Mouse (Mus musculus) layer of hippocampus, adult 18-20 months (tissue): ENCODE results near the gene Usp5. TPM values are rescaled to one million over a fixed set of nuclear protein-coding genes. Genes with fewer than 3 reads are reported as not detected.
A peak's percentile ranks its signal among the peaks of the same experiment; 100 is the strongest.

ENCODE experiments used
- DNase-seq, 2 experiments: peaks; one replicate each; pipeline ENCODE4 v3.0.0; 2022; ENCODE audit warnings: low spot score in 2 of 2
- long read RNA-seq: library from polyadenylated mRNA; stranded (forward); transcript quantifications from one replicate; pipeline ENCODE4 v2.0.0, GENCODE M21; 2021
- total RNA-seq, 2 experiments: library from RNA; stranded (reverse); gene quantifications; 2 replicates each; pipeline ENCODE4 v1.2.3; 2021

Gene Usp5
- total RNA-seq = 100 to 1,000 TPM; 182 to 185 TPM
- long read RNA-seq, transcript Usp5-202 (20 exons, 3,076 nt) = minor isoform, 39 of 257 reads
- long read RNA-seq, transcript Usp5-201 (20 exons, 3,213 nt) = major isoform, 151 of 257 reads
- long read RNA-seq, partial matches to known transcripts = 41 of 257 reads
- long read RNA-seq, other reads (novel, unspliced or antisense) = 26 of 257 reads

DNA sequence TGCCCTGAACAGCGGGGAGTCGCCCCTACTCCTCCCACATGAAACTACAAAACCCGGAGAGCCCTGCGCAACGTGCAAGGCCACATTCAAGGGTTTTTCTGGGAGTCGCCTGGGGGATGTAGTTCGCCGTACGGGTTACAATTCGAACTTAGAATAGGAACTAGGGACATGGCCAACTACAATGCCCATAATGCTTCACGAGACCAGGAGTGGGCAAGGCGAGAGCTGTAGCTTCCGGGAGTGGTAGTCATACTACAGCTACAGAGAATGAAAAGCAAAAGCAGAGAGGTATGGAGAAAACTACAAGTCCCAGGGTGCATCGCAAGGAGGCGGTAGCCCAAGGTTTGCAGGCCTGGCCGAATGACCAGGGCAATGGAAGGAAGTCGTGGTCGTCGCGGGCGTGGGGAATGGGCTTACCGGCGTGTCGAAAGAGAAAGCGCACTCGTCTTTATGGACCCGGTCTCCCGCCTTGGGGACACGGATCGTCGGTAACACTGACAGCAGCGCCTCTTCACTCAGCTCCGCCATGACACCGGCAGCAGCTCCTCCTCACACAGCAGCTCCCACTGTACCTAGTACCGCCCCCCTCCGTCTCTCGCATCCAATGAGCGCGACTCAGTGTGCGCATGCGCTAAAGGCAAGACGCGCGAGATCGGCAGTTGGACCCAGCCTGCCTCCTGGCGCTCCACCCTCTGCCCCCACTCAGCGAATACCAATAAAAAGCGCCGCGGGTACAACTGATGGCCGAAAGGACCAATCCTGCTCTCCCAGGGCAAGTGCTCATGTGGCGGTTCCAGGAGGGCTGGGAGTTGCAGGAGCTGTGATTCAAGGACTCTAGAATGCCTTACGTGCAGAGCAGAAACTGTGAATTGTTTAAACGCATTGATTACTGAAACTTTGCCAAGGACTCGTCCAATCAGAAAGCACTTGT lies at the start of gene Usp5, which contains the start of gene Cdca3:
Gene Usp5 (minus strand): TSS at position 617 of the 931 bp plus-strand sequence.
Gene Cdca3 (plus strand): TSS at position 680 of the 931 bp plus-strand sequence.
- peak; percentile 99 for DNase-seq

DNA sequence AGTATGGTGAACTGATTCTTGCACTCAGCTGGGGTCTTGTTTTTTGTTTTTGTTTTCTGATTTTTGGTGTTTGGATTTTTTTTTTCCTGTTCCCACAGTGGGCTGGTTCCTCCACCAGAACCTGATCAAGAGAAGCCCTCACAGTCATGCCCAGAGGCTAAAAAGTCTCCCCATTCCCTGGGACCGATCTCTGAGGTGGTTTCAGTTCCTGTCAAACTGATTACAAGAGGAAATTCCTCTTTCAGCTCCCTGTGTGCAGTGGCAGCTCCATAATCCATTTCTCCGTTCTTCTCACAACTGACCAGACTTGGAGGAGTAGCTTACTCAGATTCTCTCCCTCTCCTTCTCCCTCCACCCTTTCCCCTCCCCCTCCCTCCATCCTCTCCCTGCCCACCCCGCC lies 45.1 kb upstream of the Usp5 start:
- DNase-seq = no peak

DNA sequence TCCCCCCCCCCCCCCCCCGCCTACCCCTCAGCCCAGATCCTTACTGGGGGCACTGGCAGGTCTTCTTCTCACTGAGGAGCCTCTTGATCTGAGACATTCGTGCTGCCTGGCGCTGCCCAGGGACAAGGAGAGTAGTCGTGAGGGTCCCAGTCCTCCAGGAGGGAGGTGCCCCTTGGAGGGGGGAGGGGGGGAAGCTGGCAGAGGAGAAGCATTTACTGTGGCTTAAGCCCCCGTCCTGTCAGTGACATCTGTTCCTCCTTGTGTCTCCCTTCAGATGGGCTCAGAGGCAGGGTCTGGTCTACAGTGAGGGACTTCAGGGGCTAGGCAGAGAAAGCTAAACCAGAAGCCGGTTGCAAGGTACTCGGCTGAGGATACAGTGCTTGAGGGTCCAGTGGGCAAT lies 37.3 kb upstream of the Usp5 start:
- no peak for DNase-seq

DNA sequence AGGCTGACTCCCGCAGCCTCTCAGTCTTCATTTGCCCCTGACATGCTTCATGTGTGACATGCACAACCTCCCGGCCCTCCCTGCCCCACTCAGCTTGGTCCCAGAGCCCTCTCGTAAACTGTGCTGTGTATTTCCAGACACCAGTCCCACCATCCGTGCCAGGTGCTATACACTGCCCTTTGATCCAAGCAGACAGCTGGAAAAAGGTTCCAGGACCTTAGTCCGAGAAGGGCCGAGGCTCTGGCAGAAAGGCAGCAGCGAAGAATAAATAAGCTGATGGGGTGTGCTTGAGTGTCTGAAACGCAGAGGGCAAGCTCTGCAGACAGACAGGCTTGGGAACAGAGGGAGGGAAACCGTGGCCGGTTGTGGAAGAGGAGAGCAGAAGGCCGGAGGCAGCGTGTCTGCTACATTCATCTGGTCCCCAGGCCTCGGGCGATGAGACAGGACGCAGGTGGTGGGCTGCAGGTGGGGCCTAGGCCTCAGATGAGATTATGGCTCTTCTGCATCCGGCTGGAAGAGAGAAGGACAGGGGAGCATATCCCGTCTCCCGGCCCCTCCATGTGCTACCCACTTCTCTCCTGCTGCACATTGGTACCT lies 36.6 kb upstream of the Usp5 start:
- DNase-seq = no peak

DNA sequence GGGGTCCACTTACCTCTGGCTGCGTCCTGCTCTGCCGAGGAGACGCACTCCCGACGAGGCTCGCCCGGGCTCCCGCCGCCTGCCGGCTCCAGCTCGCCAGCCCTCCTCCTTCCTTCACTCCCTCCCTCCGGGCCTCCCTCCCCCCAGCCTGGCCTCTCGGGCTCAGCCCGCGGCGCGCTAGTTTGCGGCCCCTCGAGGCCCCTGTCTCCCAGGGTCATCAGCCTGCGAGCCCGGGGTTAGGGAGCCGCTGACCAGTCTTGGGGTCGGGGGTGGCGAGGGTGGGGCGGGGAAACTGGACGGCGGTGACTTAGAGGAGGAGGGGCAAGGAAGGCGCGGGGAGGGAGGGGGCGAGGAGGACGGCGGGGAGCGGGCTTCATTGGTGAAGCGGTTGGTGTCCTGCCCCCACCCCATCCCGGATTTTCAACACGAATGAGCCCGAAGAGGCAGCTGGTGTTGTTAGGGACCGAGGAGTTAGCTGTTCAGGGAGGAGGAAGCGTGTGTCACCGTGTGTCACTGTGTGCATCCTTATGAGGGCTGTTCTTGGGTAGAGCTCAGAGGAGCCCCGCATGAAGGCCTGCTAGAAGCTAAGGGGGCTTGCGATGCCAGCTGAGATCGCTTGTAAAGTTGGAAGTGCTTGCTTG lies 34.5 kb upstream of the Usp5 start, which contains the start of gene Gpr162:
Gene Gpr162 (minus strand): TSS at position 326 of the 641 bp plus-strand sequence.
- peak; percentile 76 to 77 for DNase-seq

DNA sequence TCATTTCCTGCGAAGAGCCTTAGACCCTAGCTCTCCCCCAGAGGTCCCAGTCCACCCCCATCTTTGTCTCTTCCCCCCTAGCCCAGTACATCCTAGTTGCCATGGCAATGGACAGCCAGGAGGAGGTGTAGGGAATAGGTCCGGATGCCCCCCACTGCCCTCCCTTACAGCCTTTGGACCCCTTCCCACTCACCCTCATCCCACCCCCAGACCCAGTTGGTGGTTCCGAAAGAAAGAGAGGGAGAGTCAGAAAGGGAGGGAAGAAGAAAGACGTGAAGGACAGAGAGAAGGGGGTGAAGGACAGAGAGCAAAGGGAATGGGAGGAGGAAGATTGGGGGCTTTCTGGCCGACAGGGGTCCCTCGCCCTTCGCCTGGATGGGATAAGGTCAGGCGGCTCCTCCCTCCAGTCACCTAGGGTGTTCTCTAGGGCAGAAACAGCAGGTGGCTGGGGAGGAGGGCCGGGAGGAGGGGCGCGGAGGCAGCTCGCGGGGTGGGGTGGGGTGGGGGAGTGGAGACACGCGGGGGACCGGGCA lies 33.9 kb upstream of the Usp5 start:
- DNase-seq = peak in 1 of 2 experiments; percentile 32

DNA sequence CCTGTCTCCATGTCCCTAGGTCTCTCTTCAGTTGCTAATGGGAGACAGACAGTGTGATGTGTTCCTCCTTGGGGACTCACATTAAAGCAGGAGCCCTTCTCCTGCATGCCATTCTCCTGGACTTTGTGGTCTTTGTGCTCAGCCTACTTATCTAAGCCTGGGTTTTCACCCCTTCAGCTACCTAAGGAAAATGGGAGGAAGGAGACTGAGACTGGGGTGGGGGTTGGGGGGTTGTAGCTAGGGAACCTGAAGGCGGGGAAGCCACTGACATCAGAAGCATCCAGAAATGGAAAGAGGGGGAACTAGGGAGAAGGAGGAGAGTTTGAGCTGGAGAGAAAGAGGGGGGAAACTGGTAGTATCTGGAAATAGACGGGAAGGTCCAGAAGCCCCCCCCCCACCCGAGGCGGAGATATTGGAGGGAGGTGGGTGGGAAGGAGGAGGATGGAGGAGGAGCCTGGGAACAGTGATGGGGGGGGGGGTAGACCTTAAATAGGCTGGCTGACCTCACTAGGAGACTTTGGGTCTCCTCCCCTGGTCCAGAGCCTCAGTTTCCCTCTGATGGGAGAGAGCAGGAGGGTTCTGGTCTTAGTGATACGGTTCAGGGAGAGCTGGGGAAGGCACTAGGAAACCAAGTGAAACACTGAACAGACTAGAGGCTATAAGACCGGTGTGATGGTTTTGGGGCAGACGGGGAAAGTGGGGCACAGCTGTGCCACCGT lies 33.3 kb upstream of the Usp5 start:
- peak in 1 of 2 experiments; percentile 36 for DNase-seq

DNA sequence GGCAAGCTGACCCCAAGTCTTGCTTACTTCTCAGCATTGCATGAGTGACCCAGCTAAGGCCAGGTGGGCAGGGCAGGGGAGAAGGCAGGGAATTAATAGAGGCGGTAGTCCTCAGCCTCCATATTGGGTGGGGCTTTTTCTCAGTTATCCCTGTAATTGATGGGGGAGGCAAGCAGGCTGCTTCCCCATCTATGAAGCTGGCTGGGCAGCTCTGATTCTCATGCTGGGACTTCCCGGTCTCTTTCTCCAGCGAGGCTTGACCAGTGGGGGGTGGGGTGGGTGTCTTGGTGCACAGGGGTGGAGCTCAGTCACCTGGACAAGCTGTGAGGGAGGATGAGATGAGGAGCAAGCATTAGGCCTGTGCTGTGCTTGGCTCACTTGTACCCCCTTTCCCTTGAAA lies 32.5 kb upstream of the Usp5 start:
- no peak for DNase-seq

DNA sequence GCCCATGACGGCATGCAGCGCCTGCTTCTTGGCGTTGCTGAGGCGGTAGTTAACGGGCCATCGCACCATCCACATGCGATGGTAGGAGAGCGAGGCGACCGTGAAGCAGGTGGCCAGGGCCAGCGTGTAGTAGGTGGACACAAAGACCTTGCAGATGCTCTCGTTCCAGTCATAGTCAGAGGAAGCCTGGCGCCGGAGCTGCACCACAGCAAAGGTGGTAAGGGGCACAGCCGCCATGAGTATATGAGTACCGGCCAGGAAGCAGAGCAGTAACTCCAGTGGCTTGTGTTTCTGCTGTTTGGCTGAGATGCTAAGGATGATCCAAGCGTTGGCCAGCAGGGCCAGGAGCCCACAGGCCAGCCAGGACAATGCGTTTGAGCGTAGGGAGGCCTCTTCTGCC lies 32.0 kb upstream of the Usp5 start:
- no peak for DNase-seq

DNA sequence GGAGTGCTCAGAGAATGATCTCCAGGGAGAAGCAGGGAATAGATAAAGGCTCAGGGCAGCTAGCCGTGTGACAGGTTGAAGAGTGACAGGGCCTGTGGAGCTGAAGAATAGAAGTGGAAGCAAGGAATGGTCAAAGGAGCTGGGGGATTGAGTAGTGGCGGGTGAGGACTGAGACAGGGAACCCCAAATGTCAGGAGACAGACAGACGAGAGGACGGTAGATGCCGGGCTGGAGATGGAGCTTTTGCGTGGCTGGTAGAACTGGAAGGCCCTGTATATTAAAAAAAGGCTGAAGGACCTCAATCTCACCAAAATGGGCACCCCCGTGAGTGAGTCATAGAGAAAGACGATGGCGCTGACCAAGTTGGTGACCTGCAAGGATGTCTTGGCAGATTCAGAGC lies 31.2 kb upstream of the Usp5 start:
- DNase-seq = no peak

DNA sequence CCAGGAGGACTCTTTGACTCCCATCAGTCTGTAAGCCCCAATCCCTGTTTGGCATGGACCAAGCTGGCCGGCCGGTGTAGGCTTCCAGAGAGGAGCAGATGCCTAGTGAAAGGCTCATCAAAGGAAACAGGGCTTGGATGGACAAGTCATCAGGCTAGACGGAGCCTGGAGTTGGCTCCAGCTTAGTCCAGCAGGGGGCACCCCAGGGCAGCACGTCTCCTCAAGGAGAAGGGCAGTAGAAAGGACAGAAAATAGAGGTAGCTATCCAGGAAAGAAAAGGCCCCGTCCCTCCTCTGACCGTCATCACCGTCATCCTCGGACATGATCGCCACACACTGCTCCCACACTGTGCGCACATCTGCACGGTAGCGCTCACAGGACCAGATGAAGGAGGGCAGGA lies 30.4 kb upstream of the Usp5 start:
- DNase-seq = peak; percentile 81 to 90

DNA sequence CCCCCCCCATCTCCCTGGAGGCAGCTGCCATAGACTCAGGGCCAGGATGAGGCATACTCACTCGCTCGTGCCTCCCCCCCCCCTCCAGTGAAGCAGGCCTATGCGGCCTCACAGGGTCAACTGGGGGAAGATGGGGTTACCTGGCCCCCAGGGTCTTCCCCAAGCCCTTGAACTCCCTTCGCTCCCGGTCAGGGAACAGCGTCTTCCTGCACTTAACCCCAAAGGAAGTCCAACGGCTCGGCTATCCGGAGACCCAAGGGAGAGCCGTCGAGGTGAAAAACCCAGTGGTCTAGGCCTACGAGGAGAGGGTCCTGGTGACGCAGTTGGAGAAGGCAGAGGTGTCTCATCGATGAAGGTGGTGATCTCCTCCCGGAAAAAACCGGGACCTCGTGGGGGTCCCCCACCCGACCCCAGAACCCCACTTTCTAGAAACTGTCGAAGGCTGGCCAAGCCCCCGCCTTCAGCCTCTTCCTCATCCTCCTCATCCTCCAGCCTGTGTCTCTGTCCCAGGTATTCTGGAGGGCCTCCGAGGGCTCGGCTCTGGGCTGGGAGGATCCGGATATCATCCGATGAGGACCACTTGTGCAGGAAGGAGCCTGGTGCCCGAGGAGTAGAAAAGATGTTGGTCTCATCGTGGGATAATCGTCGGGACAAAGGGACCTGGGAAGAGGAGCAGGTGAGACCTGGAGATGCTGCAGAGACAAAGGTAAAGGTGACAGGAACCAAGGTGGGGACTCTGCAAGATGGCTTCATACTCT lies 29.5 kb upstream of the Usp5 start:
- DNase-seq = no peak

DNA sequence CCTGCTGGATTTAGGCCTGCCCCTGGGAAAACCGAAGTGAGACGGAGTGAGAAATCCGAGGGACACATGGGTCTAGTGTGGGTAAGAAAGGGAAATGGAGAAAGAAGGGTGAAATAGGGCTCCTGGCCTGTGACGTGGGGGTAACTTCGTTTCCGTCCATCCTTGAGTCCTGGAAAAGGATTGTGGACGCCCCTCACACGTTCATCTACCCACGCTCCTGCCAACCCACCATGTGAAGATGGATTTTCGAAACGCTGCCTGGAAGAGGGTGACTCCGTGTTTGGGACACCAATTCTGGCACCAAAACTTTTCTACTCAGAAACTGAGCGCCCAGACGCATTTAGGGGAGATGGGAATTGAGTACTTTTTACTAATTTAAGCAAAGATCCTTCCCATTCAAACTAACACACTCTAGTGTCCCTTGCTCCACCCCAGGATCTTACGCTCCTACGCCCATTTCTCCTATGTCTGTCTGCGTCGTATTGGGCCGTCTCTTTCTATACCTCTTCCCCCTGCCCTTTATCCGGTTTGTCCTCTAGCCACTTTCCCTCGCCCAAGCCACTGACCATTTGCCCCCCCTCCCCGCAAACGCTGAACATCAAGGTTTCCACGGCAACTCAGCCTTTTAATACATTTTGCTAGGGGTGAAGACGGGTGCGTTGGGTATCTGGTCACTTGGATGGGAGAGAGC lies 28.7 kb upstream of the Usp5 start:
- DNase-seq = no peak

DNA sequence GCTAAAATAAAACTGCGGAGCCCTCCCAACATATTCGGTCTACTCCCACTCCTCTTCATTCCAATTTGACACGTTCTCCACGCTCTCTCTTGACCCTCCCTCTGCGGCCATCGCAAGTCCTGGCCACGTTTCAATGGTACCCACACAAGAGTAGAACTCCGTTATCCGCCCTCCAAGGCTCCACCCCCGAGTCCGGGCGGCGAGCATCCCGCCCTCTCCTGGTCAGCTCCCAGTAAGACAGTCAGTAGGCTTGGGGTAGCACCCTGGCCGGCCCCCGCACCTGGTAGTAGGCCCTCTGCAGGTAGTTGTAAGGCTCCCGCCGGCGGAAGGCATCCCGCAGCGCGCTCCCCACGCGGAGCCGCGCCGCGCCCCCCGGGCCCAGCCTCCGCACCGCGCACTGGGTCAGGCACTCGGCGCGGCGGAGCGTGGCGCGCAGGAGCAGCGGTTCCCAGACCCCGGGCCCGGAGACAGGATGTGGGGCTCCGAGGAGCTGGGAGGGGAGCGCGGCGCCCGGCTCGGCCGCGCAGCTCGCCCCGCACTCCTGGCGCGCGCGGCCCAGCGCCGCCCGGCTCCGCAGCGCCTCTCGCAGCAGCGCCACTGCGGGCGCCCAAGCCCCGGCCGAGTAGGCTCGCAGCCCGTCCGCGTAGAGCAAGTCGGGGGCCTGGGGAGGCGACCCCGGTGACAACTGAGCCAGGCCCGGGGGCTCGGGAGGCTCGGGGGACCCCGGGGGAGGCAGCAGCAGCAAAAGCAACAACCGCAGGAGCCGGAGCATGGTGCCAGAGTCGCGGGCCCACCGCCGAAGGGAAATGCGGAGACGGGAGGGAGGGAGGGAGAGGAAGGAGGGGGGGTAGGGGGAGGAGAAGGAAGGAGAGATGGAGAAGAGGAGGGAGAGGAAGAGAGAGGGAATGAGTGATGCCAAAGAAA lies 27.9 kb upstream of the Usp5 start, which contains the start of gene P3h3:
Gene P3h3 (minus strand): TSS at position 837 of the 924 bp plus-strand sequence.
- DNase-seq = peak; percentile 83 to 84

DNA sequence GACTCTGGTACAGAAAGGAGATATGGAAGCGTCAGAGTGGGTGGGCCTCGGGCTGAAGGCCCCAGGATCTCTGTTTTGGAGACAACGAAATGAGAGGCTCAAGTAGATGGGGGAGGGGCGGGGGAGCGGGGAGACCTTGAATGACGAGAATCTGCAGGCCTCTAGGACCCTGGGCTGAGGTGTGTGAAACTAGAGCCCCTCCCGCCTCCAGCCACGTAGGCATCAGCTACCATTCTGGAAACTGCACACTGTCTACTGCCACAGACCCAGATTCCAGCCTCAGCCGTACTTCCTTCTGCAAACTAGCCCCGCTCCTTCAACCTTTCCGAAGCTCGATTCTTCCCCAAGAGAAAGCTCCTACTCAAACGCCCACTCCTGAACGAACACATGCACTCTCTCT lies 27.0 kb upstream of the Usp5 start:
- DNase-seq = peak in 1 of 2 experiments; percentile 58

DNA sequence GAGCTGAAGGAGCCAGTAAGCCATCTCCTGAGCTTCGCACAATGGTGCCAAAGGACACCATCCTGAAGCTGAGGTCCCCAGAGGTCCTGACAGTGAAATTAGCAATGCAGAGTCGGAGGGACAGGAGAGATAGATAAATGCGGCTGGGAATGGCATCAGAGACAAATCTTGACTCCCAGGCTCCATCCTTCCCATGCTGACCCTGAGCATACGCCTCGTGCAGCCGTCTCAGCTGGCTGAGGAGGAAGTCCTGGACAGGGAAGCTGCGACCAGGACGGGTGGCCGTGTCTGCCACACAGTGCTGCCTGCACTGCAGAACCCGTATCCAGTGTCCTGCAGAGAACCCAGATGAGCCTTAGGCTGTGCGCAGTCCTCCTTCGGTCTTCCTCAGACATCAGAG lies 25.4 kb upstream of the Usp5 start:
- no peak for DNase-seq

DNA sequence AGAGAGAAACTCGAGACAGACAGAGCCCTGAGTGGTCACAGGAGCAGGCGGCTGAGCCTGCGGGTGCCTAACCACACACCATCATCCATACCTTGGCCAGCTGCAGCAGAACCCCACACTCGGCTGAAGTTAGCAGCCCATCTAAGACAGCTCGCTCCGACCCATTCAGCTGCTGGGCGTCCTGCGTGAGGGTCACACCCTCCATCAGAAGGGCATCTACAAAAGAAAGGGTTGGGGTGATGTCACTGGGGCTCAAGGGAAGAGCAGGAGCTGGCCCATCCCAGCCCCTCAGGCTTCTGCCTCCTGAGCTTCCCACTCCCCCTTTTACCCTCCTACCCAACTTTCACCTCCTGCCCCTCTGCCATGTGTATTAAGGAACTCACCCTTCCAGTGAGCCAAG lies 21.3 kb upstream of the Usp5 start:
- DNase-seq = no peak

DNA sequence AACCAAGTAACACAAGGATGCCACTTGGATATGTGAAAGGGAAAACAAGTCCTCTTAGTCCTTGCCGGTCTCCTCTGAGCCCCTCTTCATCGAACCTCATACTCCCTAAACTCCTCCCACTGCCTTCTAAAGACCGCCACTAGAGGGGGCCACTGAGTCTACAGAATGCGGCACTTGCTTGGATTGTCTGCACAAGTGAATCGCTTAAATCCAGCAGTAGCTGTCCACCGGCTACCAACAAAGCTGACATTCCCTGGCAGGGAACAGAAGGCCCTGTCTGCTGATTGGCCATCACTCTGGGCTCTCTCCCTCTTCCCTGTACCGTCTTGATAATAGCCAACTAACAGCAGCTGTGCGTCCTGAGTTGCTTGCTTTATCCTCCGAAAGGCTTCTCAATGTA lies 18.0 kb upstream of the Usp5 start:
- peak; percentile 85 to 96 for DNase-seq
